Mouse (Mus musculus): ENCODE data around the gene Tbc1d30. TPM values are rescaled to one million over a fixed set of nuclear protein-coding genes. Genes with fewer than 3 reads are reported as not detected.
A peak's percentile ranks its signal among the peaks of the same experiment; 100 is the strongest.

The Tbc1d30 gene
- polyA plus RNA-seq, 1 experiment from 2014 or later = 1.4 TPM

GRCm38 (mm10) chr10:121227403-121227802 lies 123.7 kb downstream of the Tbc1d30 start:
- no peak for DNase-seq
- no peaks in the 10 kb centered on the region for H3K36me3 ChIP-seq (replicated peaks; ENCODE audit: insufficient read depth, low read length)
- TF ChIP-seq CTCF (IDR thresholded peaks at IDR 0.05; ENCODE audit: low read depth) (no peak), EP300 (IDR thresholded peaks at IDR 0.05; ENCODE audit: low read depth) (no peak)
- no peak overlapping the region for H3K4me3 ChIP-seq (ENCODE audit: low read depth, low read length)
- H3K27me3 ChIP-seq (ENCODE audit: insufficient read depth, low read length) = no peaks in the 10 kb centered on the region
- no peak overlapping the region for H3K27ac ChIP-seq (ENCODE audit: low read depth)
- H3K9me3 ChIP-seq (ENCODE audit: low read length) = no peaks in the 10 kb centered on the region
- no peak for ATAC-seq
- H3K4me1 ChIP-seq (ENCODE audit: insufficient read depth) = no peaks in the 10 kb centered on the region
- no peak overlapping the region for H3K4me2 ChIP-seq (ENCODE audit: low read depth, low read length)
- WGBS (ENCODE audit: insufficient replicate concordance) = 79% methylated on average over 5 of the region's 5 CpGs
- H3K9ac ChIP-seq (replicated peaks) = no peak overlapping the region

- WGBS (ENCODE audit: insufficient replicate concordance) = 70% methylated on average over 6 of the region's 6 CpGs
- Histone ChIP-seq H3K9me3 (ENCODE audit: low read length) (no peaks in the 10 kb centered on the region), H3K4me3 (ENCODE audit: low read depth, low read length) (no peak overlapping the region), H3K4me2 (ENCODE audit: low read depth, low read length) (no peak overlapping the region), H3K36me3 (replicated peaks; ENCODE audit: insufficient read depth, low read length) (no peaks in the 10 kb centered on the region), H3K9ac (replicated peaks) (no peak overlapping the region), H3K4me1 (ENCODE audit: insufficient read depth) (no peaks in the 10 kb centered on the region), H3K27ac (ENCODE audit: low read depth) (no peak overlapping the region), H3K27me3 (ENCODE audit: insufficient read depth, low read length) (no peaks in the 10 kb centered on the region)
- ATAC-seq (no peak), DNase-seq (no peak)
- TF ChIP-seq EP300 (IDR thresholded peaks at IDR 0.05; ENCODE audit: low read depth) (no peak), CTCF (IDR thresholded peaks at IDR 0.05; ENCODE audit: low read depth) (peak; percentile 45)
Measured at GRCm38 (mm10) chr10:121225636-121226035, 125.4 kb downstream of the Tbc1d30 start.

GRCm38 (mm10) chr10:121222881-121223280 lies 128.2 kb downstream of the Tbc1d30 start:
- Histone ChIP-seq H3K9me3 (ENCODE audit: low read length) (no peaks in the 10 kb centered on the region), H3K36me3 (replicated peaks; ENCODE audit: insufficient read depth, low read length) (no peaks in the 10 kb centered on the region), H3K27me3 (ENCODE audit: insufficient read depth, low read length) (no peaks in the 10 kb centered on the region), H3K4me2 (ENCODE audit: low read depth, low read length) (no peak overlapping the region), H3K27ac (ENCODE audit: low read depth) (no peak overlapping the region), H3K4me1 (ENCODE audit: insufficient read depth) (no peaks in the 10 kb centered on the region), H3K4me3 (ENCODE audit: low read depth, low read length) (no peak overlapping the region), H3K9ac (replicated peaks) (no peak overlapping the region)
- TF ChIP-seq CTCF (IDR thresholded peaks at IDR 0.05; ENCODE audit: low read depth) (no peak), EP300 (IDR thresholded peaks at IDR 0.05; ENCODE audit: low read depth) (no peak)
- WGBS (ENCODE audit: insufficient replicate concordance) = 75% methylated on average over 4 of the region's 4 CpGs
- DNase-seq (no peak), ATAC-seq (no peak)

GRCm38 (mm10) chr10:121218616-121219015 lies 132.5 kb downstream of the Tbc1d30 start:
- 64% methylated on average over 7 of the region's 7 CpGs for WGBS (ENCODE audit: insufficient replicate concordance)
- no peak for ATAC-seq
- no peak overlapping the region for H3K9ac ChIP-seq (replicated peaks)
- H3K4me3 ChIP-seq (ENCODE audit: low read depth, low read length) = no peak overlapping the region
- H3K9me3 ChIP-seq (ENCODE audit: low read length) = no peaks in the 10 kb centered on the region
- H3K27me3 ChIP-seq (ENCODE audit: insufficient read depth, low read length) = no peaks in the 10 kb centered on the region
- no peak for DNase-seq
- no peaks in the 10 kb centered on the region for H3K4me1 ChIP-seq (ENCODE audit: insufficient read depth)
- TF ChIP-seq CTCF (IDR thresholded peaks at IDR 0.05; ENCODE audit: low read depth) = no peak
- no peak for TF ChIP-seq EP300 (IDR thresholded peaks at IDR 0.05; ENCODE audit: low read depth)
- no peaks in the 10 kb centered on the region for H3K36me3 ChIP-seq (replicated peaks; ENCODE audit: insufficient read depth, low read length)
- H3K4me2 ChIP-seq (ENCODE audit: low read depth, low read length) = no peak overlapping the region
- H3K27ac ChIP-seq (ENCODE audit: low read depth) = no peak overlapping the region

- WGBS (ENCODE audit: insufficient replicate concordance) = 79% methylated on average over 3 of the region's 3 CpGs
- H3K27ac ChIP-seq (ENCODE audit: low read depth) = no peak overlapping the region
Measured at GRCm38 (mm10) chr10:121216804-121217203, 134.3 kb downstream of the Tbc1d30 start.

More at GRCm38 (mm10) chr10:121216804-121217203, 134.3 kb downstream of the Tbc1d30 start:
- DNase-seq = no peak
- ATAC-seq = no peak
- no peaks in the 10 kb centered on the region for H3K36me3 ChIP-seq (replicated peaks; ENCODE audit: insufficient read depth, low read length)
- no peak overlapping the region for H3K4me3 ChIP-seq (ENCODE audit: low read depth, low read length)
- H3K9me3 ChIP-seq (ENCODE audit: low read length) = no peaks in the 10 kb centered on the region
- TF ChIP-seq EP300 (IDR thresholded peaks at IDR 0.05; ENCODE audit: low read depth) (no peak), CTCF (IDR thresholded peaks at IDR 0.05; ENCODE audit: low read depth) (no peak)
- no peaks in the 10 kb centered on the region for H3K27me3 ChIP-seq (ENCODE audit: insufficient read depth, low read length)
- H3K4me1 ChIP-seq (ENCODE audit: insufficient read depth) = no peaks in the 10 kb centered on the region
- no peak overlapping the region for H3K4me2 ChIP-seq (ENCODE audit: low read depth, low read length)
- H3K9ac ChIP-seq (replicated peaks) = no peak overlapping the region

Other genes with a start within 250 kb of the Tbc1d30 start
- 27.7 and 28.9 TPM in 2 replicates for gene Gns, start 13.8 kb upstream of the Tbc1d30 start, polyA plus RNA-seq (2015; fragmentation: Nextera tagmentation; extraction: Ambion mirVana)
- 16.4 and 16.6 TPM in 2 replicates for gene Rassf3, start 125.1 kb upstream of the Tbc1d30 start, polyA plus RNA-seq (2015; fragmentation: Nextera tagmentation; extraction: Ambion mirVana)
- 11.4 and 14.4 TPM in 2 replicates for gene Tbk1, start 235.5 kb upstream of the Tbc1d30 start, polyA plus RNA-seq (2015; fragmentation: Nextera tagmentation; extraction: Ambion mirVana)